Mouse (Mus musculus) heart, adult 18-20 months (tissue): ENCODE results near the gene Polq. TPM values are rescaled to one million over a fixed set of nuclear protein-coding genes. Genes with fewer than 3 reads are reported as not detected.
"Not testable (repeated sequence)": the region's sequence is repeated elsewhere in the genome, so short reads cannot be mapped to it uniquely, and the experiment has no call there.

Experiments
- DNase-seq, 2 experiments: peaks; one replicate each; pipeline ENCODE4 v3.0.0; 2021 to 2022; ENCODE audit warnings: mixed read lengths in 1 of 2
- total RNA-seq, 2 experiments: library from RNA; stranded (reverse); gene quantifications; 2 replicates each; pipeline ENCODE4 v1.2.3; 2021

Polq gene
- total RNA-seq, 2 experiments from 2014 or later = 4.4 to 5.8 TPM

- DNase-seq = no peak
Observed at GRCm38 (mm10) chr16:37094169-37094833, 82.7 kb downstream of the Polq start.

- no peak for DNase-seq
Observed at GRCm38 (mm10) chr16:37108763-37109162, 97.2 kb downstream of the Polq start.

DNA sequence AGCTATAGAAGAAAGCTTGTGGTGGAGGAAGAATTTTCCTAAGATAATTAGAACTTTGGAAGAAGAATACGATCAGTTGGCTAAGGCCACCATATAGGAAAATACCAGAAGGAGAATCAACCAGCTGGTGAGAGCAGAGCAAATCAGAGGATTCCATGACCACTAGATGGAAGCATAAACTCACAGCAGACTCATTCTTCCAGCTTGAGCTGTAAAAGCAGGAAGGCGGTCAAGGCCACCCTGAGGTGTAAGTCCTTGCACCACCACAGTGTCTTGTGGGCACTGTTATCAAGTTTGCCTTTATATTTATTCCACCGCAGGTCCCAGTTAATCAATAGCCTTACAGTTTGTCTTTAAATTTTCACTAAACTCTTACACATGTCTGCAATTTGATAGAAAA lies 97.7 kb downstream of the Polq start:
- peak; percentile 30 to 38 for DNase-seq

GRCm38 (mm10) chr16:37125190-37125589 lies 113.6 kb downstream of the Polq start:
- not testable (repeated sequence) for DNase-seq

Other genes starting within 250 kb of the Polq start
- gene Slc15a2, start 226.8 kb upstream of the Polq start, total RNA-seq = 1 to 10 TPM; 2.1 to 5.1 TPM
- 10 to 100 TPM; 17.4 to 17.9 TPM for gene Iqcb1, start 183.4 kb upstream of the Polq start, total RNA-seq
- 1 to 10 TPM; 1.2 to 1.5 TPM for gene Eaf2, start 136.8 kb upstream of the Polq start, total RNA-seq
- gene Golgb1, start 136.6 kb upstream of the Polq start, total RNA-seq = 10 to 100 TPM; 41.5 to 41.8 TPM
- gene Hcls1, start 76.8 kb upstream of the Polq start, total RNA-seq = 10 to 100 TPM in 1 of 2 experiments, 1 to 10 TPM in 1; 10.0 to 12.4 TPM
- gene Fbxo40, start 21.3 kb upstream of the Polq start, total RNA-seq = 100 to 1,000 TPM; 187 to 205 TPM